Mouse (Mus musculus): ENCODE data around the gene AI467606.

- TF ChIP-seq GATA1 (IDR thresholded peaks at IDR 0.05; ENCODE audit: low read length) (0 out of 2 replicates have a peak, but pooled peaks have one; percentile 24), TAL1 (IDR thresholded peaks at IDR 0.05; ENCODE audit: low read length) (peak; percentile 59; the same call in 2 of the 3 replicates)
Observed at GRCm38 (mm10) chr7:127091114-127091896, at the start of gene AI467606.

Measured in erythroblast, embryonic 14.5 days (primary cell).